Mouse (Mus musculus) C2C12 (cell line): ENCODE results near the gene Ctxn1. TPM values are rescaled to one million over a fixed set of nuclear protein-coding genes. Genes with fewer than 3 reads are reported as not detected.
A peak's percentile ranks its signal among the peaks of the same experiment; 100 is the strongest.

Experiments used
- H3K27me3 ChIP-seq: one replicate; pipeline ENCODE4 v1.6.1; 2011; ENCODE audit not compliant: control insufficient read depth, insufficient read depth, insufficient read length
- H3K36me3 ChIP-seq: one replicate; pipeline ENCODE4 v1.6.1; 2011; ENCODE audit not compliant: control insufficient read depth, insufficient read depth
- H3K4me3 ChIP-seq: one replicate; pipeline ENCODE4 v1.5.1; 2011; ENCODE audit warnings: mild to moderate bottlenecking, control low read depth; ENCODE audit not compliant: poor library complexity, insufficient read depth, severe bottlenecking
- H3K79me2 ChIP-seq: one replicate; pipeline ENCODE4 v1.6.1; 2011; ENCODE audit not compliant: control insufficient read depth, insufficient read depth
- H3K79me3 ChIP-seq: one replicate; pipeline ENCODE4 v1.6.1; 2011; ENCODE audit warnings: low read depth, control low read depth
- H3ac ChIP-seq: one replicate; pipeline ENCODE3; 2011; ENCODE audit warnings: low read depth; ENCODE audit not compliant: control insufficient read depth, insufficient read length
- CEBPB ChIP-seq: IDR thresholded peaks from one replicate; pipeline ENCODE4 v1.6.1; 2011; ENCODE audit warnings: low read depth, mild to moderate bottlenecking, control low read depth, moderate library complexity
- CTCF ChIP-seq: IDR thresholded peaks from one replicate; pipeline ENCODE4 v1.5.1; 2011; ENCODE audit not compliant: control insufficient read depth, insufficient read depth, insufficient read length
- FOSL1 ChIP-seq: IDR thresholded peaks from one replicate; pipeline ENCODE4 v1.8.0; 2011; ENCODE audit warnings: mild to moderate bottlenecking, low read length; ENCODE audit not compliant: poor library complexity, insufficient read depth, severe bottlenecking
- MAX ChIP-seq: IDR thresholded peaks from one replicate; pipeline ENCODE4 v1.6.1; 2011; ENCODE audit warnings: mild to moderate bottlenecking, control low read depth
- MYOD1 ChIP-seq: IDR thresholded peaks from one replicate; pipeline ENCODE4 v1.6.1; 2011; ENCODE audit warnings: low read depth; ENCODE audit not compliant: control insufficient read depth, insufficient read length
- MYOG ChIP-seq: IDR thresholded peaks from one replicate; pipeline ENCODE4 v1.6.1; 2011; ENCODE audit not compliant: control insufficient read depth, insufficient read length; ENCODE audit errors: extremely low read depth
- USF1 ChIP-seq: IDR thresholded peaks from one replicate; pipeline ENCODE4 v1.6.1; 2011; ENCODE audit warnings: low read depth, mild to moderate bottlenecking, control low read depth, moderate library complexity
- polyA plus RNA-seq: library from polyadenylated mRNA; unstranded; fragments of >200 nt; fragmentation: generic; extraction: Trizol; gene quantifications from one replicate; pipeline ENCODE4 v1.2.1, GENCODE M21; 2012; ENCODE audit warnings: missing spikeins

Gene Ctxn1
- polyA plus RNA-seq, 1 experiment = 45.0 TPM

GRCm38 (mm10) chr8:4247951-4248540, 11.0 kb downstream of the Ctxn1 start, which contains the start of gene Tgfbr3l:
Tgfbr3l (plus strand) TSS chr8:4248214.
- peaks cover 32% of the 10 kb centered on the region for H3K36me3 ChIP-seq
- no peaks in the 10 kb centered on the region for H3K79me2 ChIP-seq
- no peak within 1 kb of the TSS for H3K4me3 ChIP-seq
- no peaks in the 10 kb centered on the region for H3K27me3 ChIP-seq
- TF ChIP-seq MYOD1 (no peak), MYOG (no peak), MAX (no peak), CEBPB (no peak), CTCF (no peak), USF1 (no peak), FOSL1 (no peak)
- peaks cover 1% of the 10 kb centered on the region for H3K79me3 ChIP-seq
- no peak within 1 kb of the TSS for H3ac ChIP-seq

DNA sequence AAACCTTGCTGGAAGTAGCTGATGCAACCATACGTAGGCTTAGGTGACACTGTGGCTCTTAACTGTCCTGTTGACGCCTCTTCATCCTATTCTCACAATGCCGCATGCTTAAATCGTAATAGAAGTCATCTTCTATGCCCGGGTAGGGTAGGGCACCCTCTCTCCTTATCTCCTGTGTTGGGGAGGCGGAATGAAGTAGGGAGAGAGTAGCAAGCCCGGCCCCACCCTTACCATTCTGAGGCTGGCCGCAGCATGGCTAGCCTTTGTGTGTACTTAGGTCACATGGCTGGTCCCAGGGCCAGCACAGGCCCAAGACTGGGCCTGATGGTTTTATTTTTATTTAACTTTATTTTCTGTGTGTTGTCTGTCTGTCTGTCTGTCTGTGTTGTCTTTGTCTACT, 11.8 kb downstream of the Ctxn1 start:
- Histone ChIP-seq H3K79me3 (peaks cover 1% of the 10 kb centered on the region), H3K27me3 (no peaks in the 10 kb centered on the region), H3K4me3 (no peak overlapping the region), H3ac (no peak overlapping the region), H3K79me2 (peaks cover 6% of the 10 kb centered on the region), H3K36me3 (peaks cover 32% of the 10 kb centered on the region)
- TF ChIP-seq FOSL1 = no peak
- no peak for TF ChIP-seq USF1
- TF ChIP-seq MYOG = no peak

DNA sequence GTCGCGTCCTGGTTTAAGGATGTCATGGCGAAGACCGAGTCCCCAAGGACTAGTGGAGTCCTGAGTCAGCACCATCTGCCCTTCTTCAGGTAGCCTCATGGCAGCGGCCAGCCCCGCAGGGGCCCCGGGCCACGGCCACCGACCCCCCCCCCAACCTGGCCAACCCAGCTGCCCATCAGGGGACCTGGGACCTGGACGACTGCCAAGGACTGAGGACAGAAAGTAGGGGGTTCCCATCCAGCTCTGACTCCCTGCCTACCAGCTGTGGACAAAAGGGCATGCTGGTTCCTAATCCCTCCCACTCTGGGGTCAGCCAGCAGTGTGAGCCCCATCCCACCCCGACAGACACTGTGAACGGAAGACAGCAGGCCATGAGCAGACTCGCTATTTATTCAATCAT, 13.3 kb downstream of the Ctxn1 start:
- Histone ChIP-seq H3K27me3 (no peaks in the 10 kb centered on the region), H3K79me2 (peaks cover 21% of the 10 kb centered on the region), H3K36me3 (peaks cover 32% of the 10 kb centered on the region), H3ac (no peak overlapping the region), H3K79me3 (peaks cover 13% of the 10 kb centered on the region), H3K4me3 (no peak overlapping the region)
- TF ChIP-seq CEBPB = no peak
- TF ChIP-seq FOSL1 = no peak
- no peak for TF ChIP-seq MYOG
- no peak for TF ChIP-seq USF1

GRCm38 (mm10) chr8:4245061-4245460, 14.0 kb downstream of the Ctxn1 start:
- no peak overlapping the region for H3ac ChIP-seq
- no peak overlapping the region for H3K4me3 ChIP-seq
- no peaks in the 10 kb centered on the region for H3K27me3 ChIP-seq
- peaks cover 32% of the 10 kb centered on the region for H3K36me3 ChIP-seq
- peaks cover 20% of the 10 kb centered on the region for H3K79me3 ChIP-seq
- no peak for TF ChIP-seq MYOD1
- TF ChIP-seq CEBPB = no peak
- TF ChIP-seq CTCF = no peak
- no peak for TF ChIP-seq USF1
- TF ChIP-seq FOSL1 = no peak
- no peak for TF ChIP-seq MAX
- TF ChIP-seq MYOG = no peak
- H3K79me2 ChIP-seq = peaks cover 27% of the 10 kb centered on the region

- TF ChIP-seq CTCF (no peak), CEBPB (no peak), USF1 (no peak), MAX (no peak), MYOD1 (no peak)
- Histone ChIP-seq H3K36me3 (peaks cover 14% of the 10 kb centered on the region), H3K27me3 (no peaks in the 10 kb centered on the region), H3K79me2 (peaks cover 40% of the 10 kb centered on the region), H3K4me3 (peak overlapping the region; percentile 65), H3K79me3 (peaks cover 31% of the 10 kb centered on the region), H3ac (peak overlapping the region; percentile 80)
Measured at GRCm38 (mm10) chr8:4239193-4239890, 19.7 kb downstream of the Ctxn1 start.
